Comparison of ENCODE assay signal across 18 mouse cellular contexts in the genomic region with DNA sequence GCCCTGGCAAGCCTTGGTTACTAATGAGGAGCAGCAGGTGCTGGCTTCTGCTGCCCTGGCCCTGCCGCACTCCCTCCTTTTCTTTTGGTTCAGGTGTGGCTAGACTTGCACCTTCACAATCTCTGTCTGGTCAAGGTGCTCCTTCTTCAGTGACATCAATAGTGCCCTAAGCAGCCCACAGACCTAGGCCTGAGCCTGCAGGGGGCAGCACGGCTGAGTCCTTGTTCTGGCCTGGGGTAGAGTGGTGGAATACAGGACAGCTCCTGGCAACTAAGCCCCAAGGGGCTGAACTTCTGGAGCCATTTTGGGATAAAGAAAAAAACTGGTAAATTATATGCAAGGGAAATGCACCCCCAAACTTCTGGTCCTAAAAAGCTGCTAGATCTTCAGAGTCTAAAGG. TPM values are rescaled to one million over a fixed set of nuclear protein-coding genes. Genes with fewer than 3 reads are reported as not detected.
DNase-seq lines count a peak whose midpoint lies in the region; ATAC-seq and TF ChIP-seq lines count a peak whose summit lies in the region.
"Had no signal": no experiment of that assay in that cellular context is flagged by ENCODE, and none has a peak within 500 bp of the region (broad histone marks: within the 10 kb centered on the region; RNA-seq: fewer than 3 reads in every experiment).

No protein-coding gene starts in this region.

- intact Hi-C loops in left cerebral cortex, adult 2 months (cut with DNase I) = no loop called here
- intact Hi-C loops in left cerebral cortex, postnatal 14 days (cut with DNase I) = no loop called here

- H3K9me3 ChIP-seq in midbrain, postnatal 0 days (ENCODE audit: low read length) = no peaks in the 10 kb centered on the region
- no peaks in the 10 kb centered on the region for H3K9me3 ChIP-seq in midbrain, embryonic 10.5 days (replicated peaks)
- H3K9me3 ChIP-seq: embryonic facial prominence, embryonic 12.5 days; heart, embryonic 13.5 days; limb, embryonic 13.5 days; midbrain, embryonic 12.5 days had no signal

- peaks cover 34% of the 10 kb centered on the region for H3K36me3 ChIP-seq in midbrain, postnatal 0 days (ENCODE audit: insufficient read depth, low read length)
- peaks cover 100% of the 10 kb centered on the region for H3K36me3 ChIP-seq in midbrain, embryonic 10.5 days
- peaks cover 7% of the 10 kb centered on the region; the same call in 1 of the 2 replicates for H3K36me3 ChIP-seq in splenic B cell, adult 2 months (ENCODE audit: control insufficient read depth, insufficient read depth, low read length, poor library complexity, severe bottlenecking)

- H3K27ac ChIP-seq in left cerebral cortex, adult 2 months = no peak overlapping the region
- H3K27ac ChIP-seq in midbrain, postnatal 0 days (ENCODE audit: low read depth, low read length) = no peak overlapping the region
- H3K27ac ChIP-seq in midbrain, embryonic 10.5 days (replicated peaks) = no peak overlapping the region
- H3K27ac ChIP-seq: embryonic facial prominence, embryonic 12.5 days; heart, embryonic 13.5 days; limb, embryonic 13.5 days; midbrain, embryonic 12.5 days had no signal

- no peak overlapping the region for H3K4me2 ChIP-seq in midbrain, postnatal 0 days (ENCODE audit: low read depth, low read length, poor library complexity, severe bottlenecking)
- H3K4me2 ChIP-seq: embryonic facial prominence, embryonic 12.5 days; heart, embryonic 13.5 days; limb, embryonic 13.5 days; midbrain, embryonic 12.5 days had no signal

- no peak overlapping the region for H3K4me3 ChIP-seq in left cerebral cortex, adult 2 months
- H3K4me3 ChIP-seq in midbrain, postnatal 0 days (ENCODE audit: low read depth, low read length) = no peak overlapping the region
- no peak overlapping the region for H3K4me3 ChIP-seq in midbrain, embryonic 10.5 days
- H3K4me3 ChIP-seq: embryonic facial prominence, embryonic 12.5 days; heart, embryonic 13.5 days; limb, embryonic 13.5 days; midbrain, embryonic 12.5 days had no signal

- peak; percentile 14 for TF ChIP-seq CTCF in left cerebral cortex, adult 2 months (IDR thresholded peaks at IDR 0.05)
- 0 out of 2 replicates have a peak, but pooled peaks have one; percentile 3 for TF ChIP-seq CTCF in midbrain, postnatal 0 days (IDR thresholded peaks at IDR 0.05)

- H3K27me3 ChIP-seq in midbrain, postnatal 0 days (ENCODE audit: insufficient read depth, low read length) = no peaks in the 10 kb centered on the region
- H3K27me3 ChIP-seq in midbrain, embryonic 10.5 days (ENCODE audit: low read depth, poor library complexity, severe bottlenecking) = no peaks in the 10 kb centered on the region
- H3K27me3 ChIP-seq in splenic B cell, adult 2 months (ENCODE audit: control insufficient read depth, insufficient read depth, low read length, poor library complexity, severe bottlenecking) = no peaks in the 10 kb centered on the region
- H3K27me3 ChIP-seq: embryonic facial prominence, embryonic 12.5 days; heart, embryonic 13.5 days; limb, embryonic 13.5 days; midbrain, embryonic 12.5 days had no signal

- 78% methylated on average over 2 of the region's 2 CpGs for WGBS in midbrain, postnatal 0 days
- WGBS in midbrain, embryonic 10.5 days = 77% methylated on average over 2 of the region's 2 CpGs

- no peak overlapping the region for H3K9ac ChIP-seq in midbrain, postnatal 0 days (replicated peaks; ENCODE audit: low read length, poor library complexity, severe bottlenecking)
- H3K9ac ChIP-seq: embryonic facial prominence, embryonic 12.5 days; heart, embryonic 13.5 days; limb, embryonic 13.5 days; midbrain, embryonic 12.5 days had no signal

- ATAC-seq in CD4-positive, CD25-positive, alpha-beta regulatory T cell, adult 4 months = no peak
- no peak for ATAC-seq in midbrain, postnatal 0 days (ENCODE audit: low FRiP score)
- ATAC-seq: activated CD4-positive, CD25-positive, alpha-beta regulatory T cell, adult 4 months; forebrain, embryonic 16.5 days had no signal

- H3K4me1 ChIP-seq in midbrain, postnatal 0 days (ENCODE audit: insufficient read depth, low read length) = no peaks in the 10 kb centered on the region
- no peaks in the 10 kb centered on the region for H3K4me1 ChIP-seq in midbrain, embryonic 10.5 days

- DNase-seq in CD4-positive, CD25-positive, alpha-beta regulatory T cell, adult 2 months (ENCODE audit: low read depth, low spot score) = peak; percentile 19
- no peak for DNase-seq in left cerebral cortex, adult 2 months (ENCODE audit: extremely low spot score in 1 of 2, low spot score in 2 of 2)
- DNase-seq in left cerebral cortex, postnatal 14 days (ENCODE audit: low spot score in 2 of 2) = no peak
- no peak for DNase-seq in midbrain, postnatal 0 days (ENCODE audit: low spot score)
- no peak for DNase-seq in midbrain, embryonic 10.5 days (ENCODE audit: low spot score)
- DNase-seq in splenic B cell, adult 2 months (ENCODE audit: low read depth, low spot score) = peak; percentile 9
- no peak for DNase-seq in layer of hippocampus, adult 18-20 months (ENCODE audit: low spot score in 2 of 2)
- DNase-seq: adrenal gland, postnatal 14 days; cerebellum, adult 9-10 months; heart, postnatal 4 days; lung, postnatal 14 days had no signal

RNA-seq across cellular contexts. Expression of gene H2afy, which starts 45.6 kb away (rescaled TPM):
- polyA plus RNA-seq in CD4-positive, CD25-positive, alpha-beta regulatory T cell, adult 4 months (2017; shearing (Covaris generic)) = 100 to 1,000 TPM; 106 to 135 TPM
- 100 to 1,000 TPM; 107 to 111 TPM for total RNA-seq in left cerebral cortex, adult 2 months (2021)
- 100 to 1,000 TPM in 1 of 2 experiments, 10 to 100 TPM in 1; 97.2 to 108 TPM for total RNA-seq in left cerebral cortex, postnatal 14 days (2021)
- total RNA-seq in midbrain, postnatal 0 days (2014; rRNA removed) = 117 and 163 TPM in 2 replicates
- 121 and 134 TPM in 2 replicates for polyA plus RNA-seq in midbrain, postnatal 0 days (2015; fragmentation: Nextera tagmentation; extraction: Ambion mirVana)
- 526 and 546 TPM in 2 replicates for polyA plus RNA-seq in midbrain, embryonic 10.5 days (2016; fragmentation: Nextera tagmentation; extraction: Ambion mirVana)
- total RNA-seq in layer of hippocampus, adult 18-20 months (2021) = 100 to 1,000 TPM; 115 to 121 TPM

Comparison
In these comparisons a context has a peak if more than half of its experiments do, and no peak if none do; other contexts are left out.
1. DNase-seq: peak in CD4-positive, CD25-positive, alpha-beta regulatory T cell, adult 2 months (single experiment) and splenic B cell, adult 2 months (single experiment); none in left cerebral cortex, adult 2 months (0 of 2), left cerebral cortex, postnatal 14 days (0 of 2), midbrain, postnatal 0 days (single experiment), midbrain, embryonic 10.5 days (single experiment) and layer of hippocampus, adult 18-20 months (0 of 2).